Mouse (Mus musculus): Measurements from ENCODE around the gene Dlg4.
"Not testable (repeated sequence)": the region's sequence is repeated elsewhere in the genome, so short reads cannot be mapped to it uniquely, and the experiment has no call there.

Gene Dlg4

DNA sequence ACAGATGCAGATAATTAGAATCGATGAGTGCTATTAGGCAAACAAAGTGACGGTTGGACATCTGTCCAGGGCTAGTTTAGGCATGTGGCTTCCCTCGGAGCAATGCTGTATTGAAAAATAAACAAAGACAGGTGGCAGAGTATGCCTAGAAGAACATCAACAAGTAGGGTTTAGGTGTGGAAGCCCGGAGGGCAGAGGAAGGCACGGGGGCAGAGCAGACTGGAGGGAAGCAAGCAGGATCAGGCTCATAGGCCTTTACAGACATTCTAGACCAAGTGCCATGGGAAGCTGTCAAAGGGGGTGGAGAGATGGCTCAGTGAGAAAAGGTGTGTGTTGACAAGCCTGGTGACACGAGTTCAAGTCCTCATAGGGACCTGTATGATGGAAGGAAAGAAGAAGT, 32.6 kb downstream of the Dlg4 start:
- no peak for DNase-seq (ENCODE audit: low spot score in 2 of 2)

DNA sequence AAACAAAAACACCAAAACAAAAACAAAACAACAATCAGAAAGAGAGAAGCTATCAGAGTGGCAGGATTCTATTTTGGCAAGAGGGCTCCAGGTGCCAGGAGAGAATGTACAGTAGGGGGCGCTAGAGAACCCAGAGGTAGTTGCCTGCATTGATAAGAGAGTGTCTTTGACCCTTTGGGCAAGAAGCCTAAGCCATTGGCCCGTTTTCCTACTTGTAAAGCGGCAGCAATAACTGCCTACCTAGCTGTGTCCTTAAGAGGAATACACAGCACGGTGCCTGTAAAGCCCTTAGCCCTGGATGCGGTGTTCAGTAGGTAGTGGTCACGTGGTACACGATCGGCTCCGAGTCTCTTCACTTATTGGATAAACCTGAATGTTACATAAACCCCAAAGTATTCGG, 33.1 kb downstream of the Dlg4 start:
- DNase-seq (ENCODE audit: low spot score in 2 of 2), result no peak

DNA sequence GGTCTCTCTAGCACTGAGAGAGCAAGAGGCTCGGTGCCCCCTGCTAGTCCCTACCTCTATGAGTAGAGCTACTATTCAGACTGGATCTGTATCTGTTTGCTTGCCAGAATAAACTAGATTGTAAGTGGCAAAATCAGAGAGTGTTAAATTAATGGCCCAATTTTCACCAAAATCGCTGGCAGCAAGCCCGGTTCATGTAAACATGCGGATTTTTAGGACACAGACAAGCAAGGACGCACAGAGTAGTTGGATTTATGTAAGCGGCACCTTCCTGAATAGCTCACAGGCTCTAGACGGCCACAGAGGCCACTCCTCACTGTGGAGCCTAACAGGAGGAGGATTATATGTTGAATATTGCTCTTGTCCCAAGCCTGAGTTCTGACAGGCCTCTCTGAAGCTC, 36.4 kb downstream of the Dlg4 start:
- no peak for DNase-seq (ENCODE audit: low spot score in 2 of 2)

DNA sequence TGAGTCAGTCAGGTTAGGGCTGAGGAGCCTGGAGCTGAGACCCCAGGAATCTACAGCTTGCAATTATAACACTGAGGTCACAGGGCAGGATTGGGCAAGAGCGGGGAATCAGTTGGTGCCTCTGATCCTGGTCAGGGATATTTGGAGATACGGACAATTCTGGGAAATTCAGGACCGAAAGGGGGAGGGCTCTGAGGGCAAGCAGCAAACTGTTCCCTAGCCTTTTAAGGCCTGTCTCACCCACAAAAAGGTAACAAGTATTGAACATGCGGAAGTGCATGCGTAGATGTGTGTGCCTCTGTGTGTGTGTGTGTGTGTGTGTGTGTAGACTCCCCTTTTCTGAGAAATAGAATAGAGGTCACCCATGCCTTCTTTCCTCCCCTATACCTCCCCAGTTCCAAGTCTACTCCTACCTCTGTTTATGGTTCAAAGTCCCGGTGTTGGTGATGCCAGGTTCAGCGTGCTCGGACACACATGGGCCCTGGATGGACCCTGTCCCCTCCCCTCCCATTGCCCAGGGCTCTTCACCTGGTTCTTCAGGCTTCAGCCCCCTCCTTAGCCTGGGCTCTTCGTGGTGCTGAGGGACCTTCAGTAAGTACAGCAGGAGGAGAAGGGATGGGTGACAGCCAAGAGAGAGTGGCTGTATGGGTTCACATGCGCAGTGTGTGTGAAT, 37.3 kb downstream of the Dlg4 start, which contains the start of gene Asgr1:
Gene Asgr1 (plus strand): TSS at position 188 of the 673 bp plus-strand sequence.
- DNase-seq (ENCODE audit: low spot score in 2 of 2), result no peak

DNA sequence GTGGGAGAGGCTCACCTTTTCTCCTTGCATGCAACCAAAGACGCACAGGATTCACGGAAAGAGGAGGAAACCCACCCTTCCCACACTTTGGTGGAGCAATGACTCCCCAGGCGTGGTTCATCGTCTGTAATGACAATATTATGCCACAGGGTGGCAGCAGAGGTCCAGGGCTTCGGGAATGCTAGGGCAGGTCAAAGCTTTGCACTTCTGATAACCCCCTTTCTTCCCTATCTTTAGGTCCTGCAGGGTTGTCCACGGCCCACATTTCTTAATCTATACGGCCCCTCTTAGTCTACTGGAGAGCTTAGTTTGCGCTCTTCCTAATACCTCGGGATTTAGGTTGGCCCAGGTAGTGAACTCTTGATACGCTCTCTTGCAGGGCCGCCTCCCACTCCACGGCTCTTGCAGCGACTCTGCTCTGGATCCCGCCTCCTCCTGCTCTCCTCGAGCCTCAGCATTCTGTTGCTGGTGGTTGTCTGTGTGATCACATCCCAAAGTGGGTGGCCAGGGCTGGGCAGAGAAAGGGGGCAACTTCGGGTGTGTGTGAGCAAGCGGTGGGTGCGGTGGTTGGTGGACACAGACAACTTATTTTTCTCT, 39.0 kb downstream of the Dlg4 start:
- DNase-seq (ENCODE audit: low spot score in 2 of 2), result peak; percentile 60 to 69

DNA sequence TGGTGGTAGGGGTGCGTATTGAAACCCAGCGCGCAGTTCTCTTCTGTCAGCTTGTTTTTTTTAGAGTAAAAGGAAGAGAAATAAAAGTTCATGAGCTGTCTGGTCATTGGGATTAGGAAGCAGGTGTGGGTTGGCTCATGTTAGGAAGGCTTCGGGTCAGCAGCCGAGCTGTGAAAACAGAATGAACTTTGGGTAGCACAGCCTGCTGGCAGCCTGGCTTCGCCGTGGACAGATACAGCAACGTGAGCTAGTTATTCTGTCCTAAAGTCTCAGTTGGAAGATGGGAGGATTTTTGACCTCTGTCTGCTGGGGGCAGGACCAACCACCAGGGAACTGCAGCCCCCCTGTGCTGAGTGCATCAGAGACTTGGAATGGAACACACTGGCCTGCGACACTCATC, 41.1 kb downstream of the Dlg4 start:
- no peak for DNase-seq (ENCODE audit: low spot score in 2 of 2)

DNA sequence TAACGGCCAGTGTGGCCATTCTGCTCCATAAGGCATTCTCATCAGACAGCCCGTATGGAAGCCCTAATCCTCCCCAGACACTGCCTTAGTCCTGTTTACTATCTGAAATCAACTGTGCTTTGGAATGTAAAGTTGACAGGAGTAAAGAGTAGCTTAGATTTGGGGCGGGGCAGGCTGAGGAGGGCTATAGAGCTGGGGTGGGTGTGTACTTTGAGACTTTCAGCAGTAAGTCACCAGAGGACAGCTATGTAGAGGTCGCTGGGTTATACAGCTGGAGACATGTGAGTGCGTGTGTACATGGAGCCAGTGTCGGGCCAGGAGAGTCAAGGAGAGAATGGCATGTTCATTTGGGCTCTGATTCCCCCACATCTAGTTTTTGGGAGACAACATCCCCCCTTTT, 43.2 kb downstream of the Dlg4 start:
- DNase-seq (ENCODE audit: low spot score in 2 of 2), result no peak

DNA sequence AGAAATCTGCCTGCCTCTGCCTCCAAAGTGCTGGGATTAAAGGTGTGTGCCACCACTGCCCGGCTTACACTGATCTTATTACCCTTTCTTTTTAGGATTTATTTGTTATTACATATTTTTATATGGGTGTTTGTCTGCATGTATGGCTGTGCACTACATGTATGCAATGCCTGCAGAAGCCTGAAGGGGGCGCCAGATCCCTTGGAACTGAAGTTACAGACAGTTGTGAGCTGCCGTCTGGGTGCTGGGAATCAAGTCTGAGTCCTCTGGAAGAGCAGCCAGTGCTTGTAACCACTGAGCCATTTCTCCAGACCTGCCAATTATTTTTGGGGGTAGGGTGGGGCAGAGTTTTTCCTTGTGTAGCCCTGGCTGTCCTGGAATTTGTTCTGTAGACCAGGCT, 46.3 kb downstream of the Dlg4 start:
- DNase-seq (ENCODE audit: low spot score in 2 of 2), result no peak

DNA sequence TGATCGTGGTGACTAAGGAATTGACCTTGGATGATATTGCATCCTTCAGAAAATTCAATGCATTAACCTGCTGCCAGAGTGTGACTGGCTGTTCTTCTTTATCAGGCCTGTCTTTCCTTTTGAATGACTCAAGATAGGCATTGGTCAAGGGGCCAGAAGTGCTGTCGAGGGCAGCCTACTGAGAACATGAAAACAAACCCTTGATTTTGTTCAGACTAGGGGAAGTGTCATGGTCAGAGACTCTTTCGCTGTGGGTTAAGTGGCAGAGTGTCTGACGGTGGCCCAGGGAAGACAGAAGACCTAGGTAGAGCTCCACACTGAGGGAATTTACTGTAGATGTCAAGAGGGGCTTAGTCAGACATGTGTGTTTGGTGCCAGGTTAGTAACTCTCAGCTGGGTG, 50.0 kb downstream of the Dlg4 start:
- no peak for DNase-seq (ENCODE audit: low spot score in 2 of 2)

DNA sequence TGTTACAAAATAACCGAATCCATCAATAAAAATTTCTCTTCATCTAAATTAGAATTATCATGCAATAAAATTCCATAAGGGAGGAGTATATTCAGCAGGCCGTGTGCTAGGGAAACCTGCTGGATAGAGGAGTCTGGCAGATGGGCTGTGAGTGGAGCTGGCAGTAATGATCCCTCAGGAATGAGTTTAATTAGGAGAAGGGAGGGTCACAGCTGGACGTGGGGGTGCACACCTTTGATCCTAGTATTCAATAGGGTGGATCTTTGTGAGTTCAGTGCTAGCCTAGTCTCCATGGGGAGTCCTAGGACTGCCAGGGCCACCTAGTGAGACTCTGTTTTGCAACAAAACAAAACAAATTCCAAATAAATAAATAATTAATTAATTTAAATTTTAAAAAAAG, 51.5 kb downstream of the Dlg4 start:
- no peak for DNase-seq (ENCODE audit: low spot score in 2 of 2)

DNA sequence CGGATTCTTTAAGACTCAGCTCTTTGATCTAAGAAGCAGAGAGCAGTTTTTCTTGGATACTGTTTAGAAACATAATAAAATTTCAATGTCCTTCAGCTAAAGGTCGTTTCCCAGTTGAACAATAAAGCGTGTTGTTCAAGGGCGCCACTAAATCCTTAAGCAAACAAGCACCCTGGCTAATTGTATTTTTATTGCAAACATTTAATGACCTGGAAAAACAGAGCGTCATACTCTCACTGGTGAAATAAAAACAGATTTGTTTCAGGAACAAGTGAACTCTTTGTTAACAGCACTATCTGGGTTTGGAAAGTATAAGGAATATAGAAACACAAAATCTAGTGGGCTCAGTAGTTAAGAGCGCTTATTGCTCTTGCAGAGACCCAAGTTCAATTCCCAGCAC, 53.3 kb downstream of the Dlg4 start:
- no peak for DNase-seq (ENCODE audit: low spot score in 2 of 2)

DNA sequence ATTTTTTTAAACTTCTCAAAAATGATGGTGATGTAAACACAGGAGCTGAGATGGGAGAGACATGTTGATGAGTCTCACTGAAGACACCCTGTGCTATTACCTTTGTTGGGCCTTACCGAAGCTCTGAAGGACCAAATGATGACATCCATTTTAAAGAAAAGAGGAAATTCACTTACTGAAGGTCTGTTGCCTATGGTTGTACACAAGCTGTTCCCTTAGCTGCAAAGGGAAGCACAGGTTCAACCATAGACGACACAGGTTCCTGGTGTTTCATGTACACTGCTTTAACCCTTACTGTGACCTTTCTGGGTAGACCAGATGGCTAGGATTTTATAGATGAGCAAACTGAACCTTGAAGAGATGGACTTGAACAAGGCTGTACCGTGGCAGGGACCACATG, 53.9 kb downstream of the Dlg4 start:
- not testable (repeated sequence) for DNase-seq (ENCODE audit: low spot score in 2 of 2)

DNA sequence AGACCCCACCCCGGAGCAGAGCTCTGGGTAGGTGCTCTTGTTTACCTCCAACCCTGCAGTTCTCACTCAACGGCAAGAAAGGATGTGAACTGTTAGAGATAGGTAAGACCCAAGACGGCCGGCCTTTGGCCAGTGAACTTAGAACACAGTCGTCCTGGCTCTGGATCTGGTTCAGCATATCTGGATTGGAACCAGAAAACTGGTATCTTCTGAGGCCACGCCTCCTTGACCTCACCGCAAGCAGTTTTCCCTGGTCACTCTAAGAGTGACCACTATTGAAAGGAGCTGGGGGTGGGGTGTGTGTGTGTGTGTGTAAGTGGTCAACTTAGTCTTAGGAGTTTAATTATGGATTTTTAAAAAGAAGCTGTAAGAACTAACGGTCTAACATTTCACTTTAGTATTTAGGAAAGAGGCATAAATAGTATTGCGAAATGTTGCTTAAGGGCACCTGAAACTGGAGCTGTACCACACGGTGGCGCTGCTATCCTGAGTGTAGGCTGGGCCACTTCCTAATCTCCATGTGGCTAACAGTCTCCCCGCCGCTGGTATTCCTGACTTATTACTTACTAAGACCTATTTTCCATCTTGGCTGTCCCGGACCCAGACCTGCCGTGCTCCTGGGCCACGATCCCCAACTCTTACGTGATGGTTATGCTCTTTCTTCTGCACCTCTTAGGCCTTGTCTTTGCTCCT, 57.8 kb downstream of the Dlg4 start:
- peak; percentile 72 to 76 for DNase-seq (ENCODE audit: low spot score in 2 of 2)

DNA sequence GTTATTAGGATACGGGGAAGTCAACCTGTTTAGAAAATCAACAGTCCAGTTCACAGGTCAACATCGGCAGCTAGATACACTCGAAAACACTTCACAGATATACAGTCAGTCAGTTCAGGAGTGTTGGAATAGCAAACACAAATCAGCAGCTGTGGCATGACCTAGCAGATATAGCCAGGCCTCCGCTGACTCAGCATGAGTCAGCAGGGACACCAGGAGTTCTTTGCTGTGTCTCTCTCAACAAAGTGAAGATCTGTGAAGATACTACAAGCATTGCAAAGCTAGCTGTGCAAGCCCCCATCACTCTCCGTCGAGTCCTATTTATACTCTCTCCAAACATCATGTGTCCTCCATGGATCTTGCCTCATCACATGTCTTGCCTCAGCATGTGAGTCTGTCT, 58.8 kb downstream of the Dlg4 start:
- DNase-seq (ENCODE audit: low spot score in 2 of 2), result no peak

DNA sequence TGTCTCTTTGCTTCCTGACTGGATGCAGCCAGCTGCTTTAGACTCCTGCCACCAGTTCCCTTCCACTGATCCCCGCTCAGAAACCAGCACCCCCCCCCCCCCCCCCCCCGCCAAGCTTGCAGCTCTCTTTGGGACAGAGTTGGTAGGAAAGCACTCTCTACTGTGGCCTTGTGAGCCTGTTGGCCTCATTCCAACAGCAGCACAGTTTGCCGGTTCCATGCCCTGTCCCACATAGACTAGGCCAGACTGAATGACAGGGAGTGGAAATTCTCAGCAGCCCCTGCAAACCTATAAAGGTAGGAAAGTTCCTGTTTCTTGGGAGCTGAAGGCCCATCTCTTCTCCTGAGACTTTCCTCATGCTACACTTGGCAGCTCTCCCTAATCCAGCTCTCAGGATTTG, 60.7 kb downstream of the Dlg4 start:
- no peak for DNase-seq (ENCODE audit: low spot score in 2 of 2)

DNA sequence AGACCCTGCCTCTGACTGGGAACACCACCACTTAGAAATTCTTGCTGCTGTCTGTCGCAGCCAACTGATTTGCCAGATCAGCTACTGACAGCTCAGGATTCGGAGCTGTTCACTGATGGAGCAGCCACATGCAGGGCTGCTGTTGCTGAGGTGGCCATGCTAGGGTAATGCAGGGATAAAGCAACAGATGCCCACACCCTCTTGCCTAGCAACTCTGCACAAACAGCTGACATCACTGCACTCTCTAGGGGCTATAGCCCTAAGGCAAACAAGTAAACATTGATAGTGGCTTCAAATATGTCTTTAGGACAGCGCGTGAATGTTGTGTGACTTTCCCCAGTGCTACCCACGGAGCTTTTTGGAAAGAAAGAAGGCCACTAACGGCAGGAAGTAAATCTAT, 62.4 kb downstream of the Dlg4 start:
- no peak for DNase-seq (ENCODE audit: low spot score in 2 of 2)

DNA sequence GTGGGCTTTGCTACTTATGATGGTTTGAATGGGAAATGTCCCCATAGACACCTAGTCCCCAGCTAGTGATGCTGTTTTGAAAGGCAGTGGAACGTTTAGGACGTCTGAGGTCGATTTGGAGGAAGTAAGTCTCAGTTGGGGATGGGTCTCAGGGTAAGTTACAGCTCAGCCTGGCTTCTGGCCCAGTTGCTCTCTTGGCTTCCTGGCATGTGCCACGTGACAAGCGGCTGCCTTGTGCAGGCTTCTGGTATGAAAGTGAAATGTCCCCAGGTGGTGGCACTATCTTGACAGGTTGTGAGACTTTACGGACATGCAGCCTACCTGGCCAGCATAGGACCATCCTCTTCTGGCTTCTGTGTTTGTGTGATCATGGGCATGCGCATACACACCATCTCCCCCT, 63.2 kb downstream of the Dlg4 start:
- no peak for DNase-seq (ENCODE audit: low spot score in 2 of 2)

DNA sequence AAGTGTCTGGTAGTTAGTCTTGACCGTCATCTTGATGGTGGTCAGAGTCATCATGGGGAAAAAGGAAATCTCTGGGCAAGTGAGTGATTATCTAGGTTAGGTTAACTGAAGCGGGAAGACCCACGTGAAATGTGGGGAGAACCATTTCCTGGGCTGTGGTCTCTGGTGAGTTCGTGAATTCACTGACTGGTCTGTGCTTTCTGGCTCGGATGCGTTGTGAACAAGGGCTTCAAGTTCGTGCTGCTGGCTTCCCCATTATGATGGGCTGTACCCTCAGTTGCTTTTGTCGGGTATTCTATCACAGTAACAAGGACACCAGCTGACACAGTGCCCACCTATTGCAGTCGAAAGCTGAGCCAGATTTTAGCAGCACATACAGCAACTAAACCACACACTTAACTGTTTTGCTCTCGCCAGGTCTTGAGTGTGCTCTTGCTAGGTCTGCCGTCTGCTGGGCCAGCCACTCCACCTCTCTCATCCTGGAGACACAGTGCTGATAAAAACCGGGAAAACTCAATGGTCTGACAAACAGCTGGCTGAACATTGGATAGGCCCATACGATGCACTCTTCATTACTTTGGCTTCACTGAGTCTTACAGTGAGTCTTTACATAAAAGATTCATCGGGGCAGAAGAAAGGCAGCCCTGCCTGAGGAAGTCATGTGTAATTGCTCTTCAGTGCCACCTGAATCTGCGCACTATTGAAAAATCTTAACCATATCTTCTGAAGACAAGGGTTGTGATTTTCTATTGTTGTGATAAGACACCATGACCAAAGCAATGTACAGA, 64.3 kb downstream of the Dlg4 start:
- no peak for DNase-seq (ENCODE audit: low spot score in 2 of 2)

DNA sequence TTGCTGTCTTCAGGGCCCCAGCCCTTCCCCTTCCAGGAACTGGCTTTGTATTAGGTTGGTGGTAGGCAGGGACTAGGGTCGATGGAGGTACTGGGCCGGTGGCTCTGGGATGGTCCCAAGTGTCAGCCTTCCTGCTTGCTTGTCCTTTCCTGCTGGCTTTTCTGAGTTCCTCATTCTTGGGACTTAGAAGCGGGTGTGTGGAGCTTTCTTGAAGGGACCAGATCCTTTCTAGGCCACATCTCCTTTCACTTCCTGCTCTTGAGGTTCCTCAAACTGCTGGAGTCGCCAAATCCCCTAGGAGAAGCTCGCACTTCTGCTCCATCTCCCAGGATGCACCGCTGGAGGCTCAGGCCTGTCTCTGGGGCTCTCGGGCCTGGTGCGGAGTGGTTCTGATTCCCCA, 67.8 kb downstream of the Dlg4 start:
- DNase-seq (ENCODE audit: low spot score in 2 of 2), result no peak

DNA sequence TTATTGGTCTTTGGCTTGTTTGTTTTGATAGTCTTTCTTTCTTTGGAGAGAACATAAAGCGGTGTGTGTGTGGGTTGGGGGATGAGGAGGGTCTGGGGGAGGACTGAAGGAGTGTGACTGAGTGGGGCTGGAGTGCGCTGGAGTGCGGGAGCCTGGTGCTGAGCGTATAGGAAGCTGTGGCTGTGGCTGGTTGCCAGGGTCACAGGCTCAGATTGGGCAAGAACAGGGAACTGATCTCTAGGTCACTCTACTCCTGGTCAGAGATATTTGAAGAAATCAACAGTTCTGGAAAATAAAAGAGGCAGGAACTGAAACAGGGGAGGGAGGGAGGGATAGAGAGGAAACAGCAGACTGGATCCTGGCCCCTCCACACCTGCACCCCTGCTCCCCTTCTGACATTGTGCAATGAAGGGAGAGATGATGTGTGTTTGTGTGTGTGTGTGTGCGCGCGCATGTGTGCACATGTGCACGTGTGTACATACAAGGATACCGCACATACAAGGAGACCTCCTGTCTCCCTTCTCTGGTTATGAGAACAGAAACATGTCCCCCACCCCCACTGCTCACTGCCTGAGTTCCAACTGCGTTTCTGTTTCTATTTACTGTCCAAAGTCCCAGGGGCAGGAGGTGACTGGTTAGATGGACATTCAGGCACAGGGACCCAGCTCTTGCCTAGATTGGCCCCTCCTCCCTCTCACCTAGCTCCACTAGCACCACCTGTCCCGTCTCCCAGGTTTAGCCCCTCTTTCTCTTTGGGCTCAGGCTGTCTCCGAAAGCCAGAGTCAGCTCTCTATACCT, 75.4 kb downstream of the Dlg4 start, which contains the start of gene Asgr2:
Gene Asgr2 (plus strand): TSS at position 659 of the 798 bp plus-strand sequence.
- no peak for DNase-seq (ENCODE audit: low spot score in 2 of 2)
